Mouse (Mus musculus) neural tube, embryonic 12.5 days (tissue): Measurements from ENCODE around the gene Nfs1. TPM values are rescaled to one million over a fixed set of nuclear protein-coding genes. Genes with fewer than 3 reads are reported as not detected.
"Not testable (repeated sequence)": the region's sequence is repeated elsewhere in the genome, so short reads cannot be mapped to it uniquely, and the experiment has no call there.

ENCODE experiments used
- ATAC-seq: fragments of 200-750 bp; cut with Nextera tagmentation; 2 replicates; pipeline ENCODE4 v1.8.0; 2017; ENCODE audit warnings: low read depth, mild to moderate bottlenecking, moderate TSS enrichment, moderate library complexity; ENCODE audit not compliant: low FRiP score
- H3K27ac ChIP-seq: fragments of 300-500 bp; sonication (generic); 2 replicates; pipeline ENCODE4 v1.5.1; 2016
- H3K27me3 ChIP-seq: fragments of 300-500 bp; sonication (generic); replicated peaks from 2 replicates; pipeline ENCODE4 v1.6.1; 2016; ENCODE audit warnings: mild to moderate bottlenecking
- H3K36me3 ChIP-seq: fragments of 300-500 bp; sonication (generic); 2 replicates; pipeline ENCODE4 v1.6.1; 2016; ENCODE audit warnings: mild to moderate bottlenecking
- H3K4me1 ChIP-seq: fragments of 300-500 bp; sonication (generic); 2 replicates; pipeline ENCODE4 v1.6.1; 2016
- H3K4me2 ChIP-seq: fragments of 300-500 bp; sonication (generic); replicated peaks from 2 replicates; pipeline ENCODE4 v1.6.1; 2016; ENCODE audit warnings: mild to moderate bottlenecking
- H3K4me3 ChIP-seq: fragments of 300-500 bp; sonication (generic); 2 replicates; pipeline ENCODE4 v1.5.1; 2016
- H3K9ac ChIP-seq: fragments of 300-500 bp; sonication (generic); 2 replicates; pipeline ENCODE4 v1.6.1; 2016; ENCODE audit warnings: mild to moderate bottlenecking
- H3K9me3 ChIP-seq: fragments of 300-500 bp; sonication (generic); 2 replicates; pipeline ENCODE4 v1.6.1; 2016; ENCODE audit warnings: mild to moderate bottlenecking
- WGBS: fragments of 180-500 bp; shearing (Covaris S2); methylation state at CpG from one replicate; pipeline ENCODE4 v1.1.7; 2016; 5-methylcytosine and 5-hydroxymethylcytosine counted together
- polyA plus RNA-seq: library from polyadenylated mRNA; unstranded; fragments of >200 nt; fragmentation: Nextera tagmentation; extraction: Ambion mirVana; gene quantifications from 2 replicates; pipeline ENCODE4 v1.2.1, GENCODE M21; 2016

The Nfs1 gene
- polyA plus RNA-seq, 1 experiment from 2014 or later, result 34.6 TPM

DNA sequence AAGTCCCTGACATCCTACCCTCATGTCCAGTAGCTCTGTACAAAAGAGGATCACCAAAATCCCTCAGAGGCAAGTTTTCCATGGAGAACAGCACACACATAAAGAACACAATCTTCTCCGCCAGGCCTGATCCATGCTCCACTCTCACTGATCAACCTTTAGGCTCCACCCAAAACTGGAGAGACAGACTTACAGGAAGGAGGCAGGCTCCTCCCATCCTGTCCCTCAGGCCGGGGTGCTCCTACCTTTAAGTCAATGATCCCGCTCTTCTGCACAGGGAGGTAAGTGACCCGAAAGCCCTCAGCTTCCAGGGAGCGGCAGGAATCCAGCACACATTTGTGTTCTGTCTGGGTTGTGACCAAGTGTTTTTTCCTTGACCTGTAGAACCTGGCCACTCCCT, 9.8 kb downstream of the Nfs1 start:
- ATAC-seq, result no peak
- H3K4me2 ChIP-seq, result no peak overlapping the region
- no peaks in the 10 kb centered on the region for H3K9me3 ChIP-seq
- no peaks in the 10 kb centered on the region for H3K4me1 ChIP-seq
- WGBS, result 88% methylated on average over 5 of the region's 5 CpGs
- no peak overlapping the region for H3K27ac ChIP-seq
- H3K4me3 ChIP-seq, result no peak overlapping the region
- no peak overlapping the region for H3K9ac ChIP-seq
- H3K36me3 ChIP-seq, result 0 out of 2 replicates have a peak, but pooled peaks cover 17% of the 10 kb centered on the region
- H3K27me3 ChIP-seq, result no peaks in the 10 kb centered on the region

DNA sequence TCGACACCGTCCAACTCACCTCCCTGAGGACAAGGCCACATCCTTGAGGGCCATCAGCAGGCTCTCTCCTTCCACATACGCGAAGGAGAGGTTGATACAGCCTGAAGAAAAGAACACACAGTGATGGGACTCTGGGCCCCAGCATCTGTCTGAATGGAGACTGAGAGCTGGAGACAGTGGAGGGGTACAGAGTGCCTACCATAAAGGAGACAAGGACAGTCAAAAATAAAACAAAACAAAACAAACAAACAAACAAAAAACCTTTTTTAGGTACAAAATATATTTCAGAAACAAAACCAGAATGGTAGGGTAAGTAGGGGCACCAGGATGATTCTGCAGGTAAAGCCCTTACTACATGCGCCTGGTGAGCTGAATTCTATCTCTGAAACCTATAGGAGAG, 17.0 kb downstream of the Nfs1 start, which contains the start of gene Gm28036:
TSS of gene Gm28036 (minus strand) at position 101 of the 400 bp plus-strand sequence.
- ATAC-seq, result no peak
- Histone ChIP-seq H3K27ac (no peak within 1 kb of the TSS), H3K27me3 (no peaks in the 10 kb centered on the region), H3K9me3 (no peaks in the 10 kb centered on the region), H3K4me2 (no peak within 1 kb of the TSS), H3K36me3 (peaks cover 24% of the 10 kb centered on the region), H3K4me3 (no peak within 1 kb of the TSS), H3K9ac (no peak within 1 kb of the TSS), H3K4me1 (no peaks in the 10 kb centered on the region)
- 96% methylated on average over 5 of the region's 5 CpGs for WGBS

DNA sequence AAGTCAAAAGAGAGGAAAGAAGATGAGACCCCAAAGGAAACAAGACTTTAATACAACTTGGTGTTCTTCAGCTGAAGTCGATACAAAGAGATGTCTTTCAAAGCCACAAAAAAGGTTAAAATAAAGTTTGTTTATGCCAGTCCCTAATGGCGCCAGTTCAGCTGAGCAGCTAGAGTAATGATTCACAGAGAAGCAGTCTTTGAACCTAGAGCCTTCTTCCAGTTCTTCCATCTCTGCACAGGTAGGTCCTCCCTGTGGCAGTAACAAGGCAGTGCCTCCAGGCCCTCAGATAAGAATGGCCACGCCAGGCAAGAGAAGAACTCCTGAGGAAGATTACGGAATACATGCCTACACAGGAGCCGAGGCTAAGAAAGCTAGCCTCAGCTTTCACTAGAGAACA, 20.3 kb downstream of the Nfs1 start:
- H3K27ac ChIP-seq, result no peak overlapping the region
- no peaks in the 10 kb centered on the region for H3K4me1 ChIP-seq
- no peak for ATAC-seq
- H3K36me3 ChIP-seq, result peaks cover 17% of the 10 kb centered on the region
- no peaks in the 10 kb centered on the region for H3K9me3 ChIP-seq
- no peak overlapping the region for H3K4me3 ChIP-seq
- H3K9ac ChIP-seq, result no peak overlapping the region
- no peak overlapping the region for H3K4me2 ChIP-seq
- WGBS, result 91% methylated on average over 5 of the region's 5 CpGs
- no peaks in the 10 kb centered on the region for H3K27me3 ChIP-seq

GRCm38 (mm10) chr2:156119566-156119965, 24.4 kb downstream of the Nfs1 start:
- no peak for ATAC-seq
- Histone ChIP-seq H3K4me2 (no peak overlapping the region), H3K4me1 (no peaks in the 10 kb centered on the region), H3K9ac (no peak overlapping the region), H3K27me3 (no peaks in the 10 kb centered on the region), H3K27ac (no peak overlapping the region), H3K9me3 (no peaks in the 10 kb centered on the region), H3K4me3 (no peak overlapping the region), H3K36me3 (peaks cover 3% of the 10 kb centered on the region)

DNA sequence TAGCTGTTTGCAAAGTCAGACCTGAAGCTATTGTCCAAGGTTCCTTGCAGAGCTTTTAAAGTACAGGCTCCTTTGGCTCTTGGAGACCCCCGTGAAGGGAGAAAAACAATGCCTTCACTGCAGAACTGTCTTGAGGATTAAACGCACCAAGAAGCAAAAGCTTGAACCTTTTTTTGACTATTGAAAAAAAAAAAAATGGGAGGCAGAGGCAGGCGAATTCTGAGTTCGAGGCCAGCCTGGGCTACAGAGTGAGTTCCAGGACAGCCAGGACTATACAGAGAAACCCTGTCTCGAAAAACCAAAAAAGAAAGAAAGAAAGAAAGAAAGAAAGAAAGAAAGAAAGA, 31.9 kb downstream of the Nfs1 start:
- H3K27ac ChIP-seq, H3K36me3 ChIP-seq, H3K9me3 ChIP-seq, H3K4me1 ChIP-seq, H3K9ac ChIP-seq, ATAC-seq, H3K27me3 ChIP-seq: not testable (repeated sequence)
- 23% methylated on average over 5 of the region's 5 CpGs for WGBS
- Histone ChIP-seq H3K4me2 (peak overlapping the region; percentile 61), H3K4me3 (peak overlapping the region; percentile 89)

DNA sequence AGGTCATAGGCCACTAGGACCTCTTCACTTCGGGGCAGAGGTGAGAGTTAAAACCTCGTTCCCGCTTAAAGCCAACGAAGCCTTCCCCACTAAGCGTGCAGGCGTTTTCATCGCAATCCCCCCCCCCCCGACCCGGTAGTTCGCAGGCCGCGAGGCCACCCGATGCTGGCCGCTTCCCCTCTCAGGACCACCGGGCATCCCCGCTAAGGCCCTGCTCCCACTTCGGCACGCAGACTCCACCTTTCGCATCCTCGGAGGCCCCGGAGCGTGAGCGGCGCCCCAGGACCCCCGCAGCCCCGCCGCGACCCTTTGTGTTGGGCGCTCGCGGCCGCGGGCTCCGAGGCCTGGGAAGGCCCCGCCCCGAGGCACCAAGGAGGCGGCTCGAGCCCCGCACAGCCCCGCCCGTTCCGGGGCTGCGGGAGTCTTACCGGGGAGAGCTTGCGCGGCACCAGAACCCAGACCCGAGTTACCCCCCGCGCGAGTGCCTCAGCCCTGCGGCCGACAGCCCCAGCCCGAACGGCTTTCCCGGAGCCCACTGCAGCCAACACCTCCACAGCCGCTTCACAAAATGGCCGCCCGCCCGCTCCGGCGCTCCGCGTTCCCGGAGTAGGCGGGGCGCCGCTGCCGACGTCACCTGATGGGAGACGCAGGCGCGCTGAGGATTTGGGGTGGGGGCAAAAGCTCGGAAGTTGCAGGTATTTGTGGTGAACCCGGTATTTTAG, 32.5 kb downstream of the Nfs1 start, which contains the start of the genes Cpne1 and Rbm12:
TSS of gene Cpne1 (minus strand) at position 608 of the 722 bp plus-strand sequence.
TSS of gene Rbm12 (minus strand) at position 621 of the 722 bp plus-strand sequence.
- WGBS, result under 1% methylated on average over 73 of the region's 74 CpGs
- Histone ChIP-seq H3K9me3 (no peaks in the 10 kb centered on the region), H3K36me3 (no peaks in the 10 kb centered on the region), H3K4me1 (peaks cover 9% of the 10 kb centered on the region; the same call in 1 of the 2 replicates), H3K27me3 (no peaks in the 10 kb centered on the region), H3K9ac (peak within 1 kb of the TSS; percentile 97), H3K4me3 (peak within 1 kb of the TSS; percentile 89), H3K27ac (peak within 1 kb of the TSS; percentile 79), H3K4me2 (peak within 1 kb of the TSS; percentile 61)
- ATAC-seq, result peak; percentile 89

- Histone ChIP-seq H3K4me1 (peaks cover 9% of the 10 kb centered on the region; the same call in 1 of the 2 replicates), H3K4me2 (peak overlapping the region; percentile 61), H3K27me3 (no peaks in the 10 kb centered on the region), H3K9ac (peak overlapping the region; percentile 97), H3K27ac (no peak overlapping the region), H3K36me3 (0 out of 2 replicates have a peak, but pooled peaks cover 3% of the 10 kb centered on the region), H3K4me3 (peak overlapping the region; percentile 89), H3K9me3 (no peaks in the 10 kb centered on the region)
- 1% methylated on average over 16 of the region's 16 CpGs for WGBS
- peak; percentile 53 for ATAC-seq
These were observed 33.2 kb downstream of the Nfs1 start for GRCm38 (mm10) chr2:156110627-156111357.

- Histone ChIP-seq H3K36me3 (peaks cover 28% of the 10 kb centered on the region), H3K4me1 (peaks cover 15% of the 10 kb centered on the region; the same call in 1 of the 2 replicates), H3K9me3 (no peaks in the 10 kb centered on the region), H3K4me3 (no peak overlapping the region), H3K27ac (no peak overlapping the region), H3K4me2 (no peak overlapping the region), H3K27me3 (no peaks in the 10 kb centered on the region), H3K9ac (no peak overlapping the region)
- no peak for ATAC-seq
- WGBS, result 88% methylated on average over 5 of the region's 5 CpGs
These were observed 52.1 kb downstream of the Nfs1 start for GRCm38 (mm10) chr2:156091926-156092325.

DNA sequence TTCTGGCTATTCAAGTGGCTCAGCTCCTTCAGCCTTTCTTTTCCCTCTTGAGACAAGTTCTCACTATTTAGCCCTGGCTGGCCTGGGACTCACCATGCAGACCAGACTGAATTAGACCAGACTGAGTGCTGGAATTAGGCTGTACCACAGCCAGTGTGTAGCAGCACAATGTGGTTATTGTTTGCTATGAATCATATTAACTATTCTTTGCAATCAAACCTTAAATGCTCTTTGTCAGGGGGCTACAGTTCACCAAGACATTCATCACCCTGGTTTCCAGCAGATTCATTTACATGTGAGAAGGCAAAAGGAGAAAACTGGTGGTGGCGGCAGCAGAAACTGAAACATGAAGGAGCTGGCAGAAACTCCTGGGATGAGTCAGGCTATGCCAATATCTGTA, 54.2 kb downstream of the Nfs1 start:
- Histone ChIP-seq H3K9ac (no peak overlapping the region), H3K4me1 (peaks cover 15% of the 10 kb centered on the region; the same call in 1 of the 2 replicates), H3K36me3 (peaks cover 8% of the 10 kb centered on the region), H3K27ac (no peak overlapping the region), H3K27me3 (no peaks in the 10 kb centered on the region), H3K4me2 (no peak overlapping the region), H3K9me3 (no peaks in the 10 kb centered on the region), H3K4me3 (no peak overlapping the region)
- no peak for ATAC-seq
- 53% methylated on average over 1 of the region's 1 CpGs for WGBS

GRCm38 (mm10) chr2:156087391-156088110, 56.4 kb downstream of the Nfs1 start:
- Histone ChIP-seq H3K27me3 (no peaks in the 10 kb centered on the region), H3K4me2 (no peak overlapping the region), H3K27ac (no peak overlapping the region), H3K4me1 (peaks cover 15% of the 10 kb centered on the region; the same call in 1 of the 2 replicates), H3K4me3 (no peak overlapping the region), H3K9ac (no peak overlapping the region), H3K9me3 (no peaks in the 10 kb centered on the region), H3K36me3 (peaks cover 8% of the 10 kb centered on the region)
- no peak for ATAC-seq
- WGBS, result 90% methylated on average over 7 of the region's 7 CpGs

GRCm38 (mm10) chr2:156084541-156084940, 59.4 kb downstream of the Nfs1 start:
- 89% methylated on average over 3 of the region's 3 CpGs for WGBS
- no peak overlapping the region for H3K9ac ChIP-seq
- H3K36me3 ChIP-seq, result peaks cover 2% of the 10 kb centered on the region; the same call in 1 of the 2 replicates
- no peak for ATAC-seq
- H3K4me2 ChIP-seq, result no peak overlapping the region
- H3K27me3 ChIP-seq, result no peaks in the 10 kb centered on the region
- H3K4me1 ChIP-seq, result 0 out of 2 replicates have a peak, but pooled peaks cover 2% of the 10 kb centered on the region
- H3K9me3 ChIP-seq, result no peaks in the 10 kb centered on the region
- H3K4me3 ChIP-seq, result no peak overlapping the region
- H3K27ac ChIP-seq, result no peak overlapping the region

GRCm38 (mm10) chr2:156080391-156080790, 63.6 kb downstream of the Nfs1 start:
- H3K9ac ChIP-seq, result no peak overlapping the region
- no peak overlapping the region for H3K4me3 ChIP-seq
- no peaks in the 10 kb centered on the region for H3K9me3 ChIP-seq
- 88% methylated on average over 7 of the region's 7 CpGs for WGBS
- H3K36me3 ChIP-seq, result peaks cover 43% of the 10 kb centered on the region
- no peaks in the 10 kb centered on the region for H3K27me3 ChIP-seq
- no peaks in the 10 kb centered on the region for H3K4me1 ChIP-seq
- H3K27ac ChIP-seq, result no peak overlapping the region
- ATAC-seq, result no peak
- no peak overlapping the region for H3K4me2 ChIP-seq
